Mouse (Mus musculus): ENCODE results near the gene Gm21985. TPM values are rescaled to one million over a fixed set of nuclear protein-coding genes. Genes with fewer than 3 reads are reported as not detected.

Gm21985 gene
- not detected in 2 replicates for total RNA-seq (2015)
- total RNA-seq (2017) = 0.24 and 0.95 TPM in 2 replicates

DNA sequence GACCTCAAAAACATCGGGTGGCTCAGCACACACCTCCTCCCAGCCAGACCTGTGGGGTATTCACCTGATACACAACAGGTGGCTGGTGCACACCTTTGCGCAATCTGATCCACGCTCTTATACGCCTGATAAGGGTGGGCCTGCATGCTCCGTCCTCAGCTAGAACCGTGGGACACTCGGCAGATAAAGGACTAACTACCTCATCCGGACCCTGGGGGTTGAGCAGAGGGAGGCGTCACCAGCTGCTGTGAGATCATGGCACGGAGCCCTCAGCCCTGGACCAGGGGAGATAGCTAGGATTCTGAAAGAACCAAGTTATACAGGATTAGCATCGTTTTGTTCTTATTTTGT is at the start of gene Gm21985:
Gene Gm21985 (plus strand): TSS at position 73 of the 351 bp plus-strand sequence.
- ATAC-seq (ENCODE audit: poor library complexity, severe bottlenecking) = peak; percentile 43

DNA sequence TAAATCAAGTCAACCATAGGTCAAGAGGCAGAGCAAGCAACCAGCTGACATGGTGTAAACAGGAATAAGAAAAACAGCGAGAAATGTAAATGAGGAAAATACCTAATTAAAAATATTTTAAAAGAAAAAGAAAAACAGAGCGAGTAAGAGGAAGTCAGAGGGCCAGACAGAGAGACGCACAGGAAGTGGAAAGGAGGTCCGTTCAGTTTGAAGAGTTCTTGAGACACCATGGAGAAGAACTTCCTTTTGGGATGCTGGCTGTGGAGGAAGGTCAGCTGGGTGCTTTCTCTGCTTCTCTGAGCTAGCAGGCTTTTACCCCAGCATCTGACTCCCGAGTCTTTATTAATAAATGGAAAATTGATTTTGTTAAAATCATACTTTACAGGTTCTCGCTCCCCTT is 48.5 kb upstream of the Gm21985 start:
- ATAC-seq (ENCODE audit: poor library complexity, severe bottlenecking) = 0 out of 2 replicates have a peak, but pooled peaks have one; percentile 41

DNA sequence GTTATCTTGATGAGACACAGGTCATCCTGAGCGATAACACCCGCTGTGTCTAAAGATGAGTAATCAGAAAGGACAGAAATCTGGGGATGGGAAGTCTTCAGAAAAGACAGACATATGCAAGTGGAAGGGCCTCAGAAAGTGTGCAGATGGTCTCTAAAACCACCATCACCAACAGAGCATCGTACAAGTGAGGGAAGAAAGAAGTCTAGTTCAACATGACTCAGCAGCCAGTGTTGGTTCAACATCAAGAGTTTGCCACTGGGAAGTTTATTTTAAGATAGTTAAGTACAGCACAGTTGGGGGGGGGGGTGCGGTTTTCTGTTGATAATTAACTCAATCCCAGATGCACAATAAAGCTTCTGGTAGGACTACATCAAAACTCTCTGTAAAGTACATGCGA is 45.2 kb upstream of the Gm21985 start:
- no peak for ATAC-seq (ENCODE audit: poor library complexity, severe bottlenecking)

DNA sequence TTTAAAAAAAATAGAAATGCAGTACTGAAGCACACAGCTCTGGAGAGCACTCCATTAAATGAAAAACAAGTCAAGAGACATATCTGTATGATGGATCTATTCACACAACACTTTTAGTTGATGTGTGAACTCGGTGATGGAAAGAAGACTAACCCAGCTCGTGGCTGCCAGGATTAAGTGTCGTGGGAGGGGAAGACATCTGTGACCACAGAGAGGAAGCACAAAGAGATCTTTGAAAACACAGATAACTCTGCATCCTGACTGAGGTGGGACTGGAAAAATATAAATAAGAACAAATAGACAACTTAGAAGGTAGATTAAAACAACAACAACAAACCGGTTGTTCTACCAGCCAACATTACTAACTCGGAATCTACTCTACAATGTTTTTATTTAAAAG is 43.5 kb upstream of the Gm21985 start:
- no peak for ATAC-seq (ENCODE audit: poor library complexity, severe bottlenecking)

DNA sequence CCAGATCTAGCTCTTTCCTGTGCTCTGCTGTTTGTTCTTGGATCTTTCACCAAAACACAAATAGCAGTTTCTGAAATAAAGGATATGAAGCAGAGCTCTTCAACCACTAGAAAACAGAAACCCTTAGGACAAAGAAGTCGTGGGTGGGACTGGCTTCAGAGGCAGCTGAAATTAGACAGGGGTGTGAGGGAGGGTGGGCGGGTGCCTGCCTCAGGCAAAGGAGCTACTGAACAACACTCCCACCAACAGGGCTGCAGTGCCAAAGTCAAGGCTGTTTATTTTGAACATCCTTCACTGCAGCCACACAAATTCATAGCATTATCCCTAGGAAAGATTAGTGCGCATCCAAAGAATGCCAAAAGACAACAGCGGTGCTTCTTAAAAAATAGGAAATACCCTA is 41.8 kb upstream of the Gm21985 start:
- ATAC-seq (ENCODE audit: poor library complexity, severe bottlenecking) = no peak

DNA sequence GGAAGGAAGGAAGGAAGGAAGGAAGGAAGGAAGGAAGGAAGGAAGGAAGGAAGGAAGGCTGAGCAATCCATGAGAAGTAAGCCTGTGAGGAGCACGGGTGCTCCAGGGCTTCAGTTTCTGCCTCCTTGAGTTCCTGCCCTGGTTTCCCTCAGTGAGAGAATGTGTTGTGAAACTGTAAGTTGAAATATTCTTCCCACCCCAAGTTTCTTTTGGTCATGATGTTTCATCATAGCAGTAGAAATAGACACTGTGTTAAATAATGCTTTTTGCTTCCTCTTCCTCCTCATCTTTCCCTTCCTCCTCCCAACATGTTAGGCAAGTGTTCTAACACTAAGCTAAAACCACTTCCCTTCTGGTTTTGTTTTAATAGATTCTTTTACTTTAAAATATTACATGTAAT is 33.5 kb upstream of the Gm21985 start:
- ATAC-seq (ENCODE audit: poor library complexity, severe bottlenecking) = peak; percentile 98

DNA sequence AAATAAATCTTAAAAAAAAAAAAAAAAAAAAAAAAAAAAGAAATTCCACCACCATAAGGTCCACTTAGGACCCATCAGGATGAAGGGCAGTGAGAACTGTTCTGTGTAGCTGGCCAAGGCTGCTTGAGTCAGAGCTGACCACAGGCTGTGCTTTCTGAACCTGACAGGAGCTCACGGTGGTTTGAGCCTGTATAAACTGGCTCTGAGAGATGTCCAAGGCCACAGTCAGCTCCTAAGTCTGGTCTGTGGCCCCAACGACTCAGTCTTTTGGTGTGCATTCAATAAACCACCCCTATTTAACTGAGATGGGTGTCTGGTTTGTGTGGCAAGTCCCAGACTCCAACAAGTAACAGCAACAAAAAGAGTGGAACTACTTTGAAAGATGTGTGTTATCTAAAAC is 29.5 kb upstream of the Gm21985 start:
- no peak for ATAC-seq (ENCODE audit: poor library complexity, severe bottlenecking)

DNA sequence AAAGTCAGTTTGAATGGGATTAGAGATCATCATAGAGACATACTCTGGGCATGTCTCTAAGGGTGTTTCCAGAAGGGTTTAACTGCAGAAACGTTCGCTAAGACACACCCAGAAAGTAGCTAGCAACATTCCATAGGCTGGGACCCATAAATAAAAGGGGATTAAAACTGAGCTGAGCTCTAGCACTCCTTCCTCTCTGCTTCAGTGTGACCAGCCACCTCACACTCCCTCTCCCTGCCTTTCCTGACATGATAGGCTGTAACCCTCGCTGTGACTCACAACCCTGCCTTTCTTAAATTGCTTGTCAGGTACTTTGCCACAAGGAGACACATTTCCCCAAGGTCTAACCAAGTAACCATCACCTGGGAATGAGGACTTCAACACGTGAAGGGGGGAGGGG is 28.1 kb upstream of the Gm21985 start:
- ATAC-seq (ENCODE audit: poor library complexity, severe bottlenecking) = no peak

DNA sequence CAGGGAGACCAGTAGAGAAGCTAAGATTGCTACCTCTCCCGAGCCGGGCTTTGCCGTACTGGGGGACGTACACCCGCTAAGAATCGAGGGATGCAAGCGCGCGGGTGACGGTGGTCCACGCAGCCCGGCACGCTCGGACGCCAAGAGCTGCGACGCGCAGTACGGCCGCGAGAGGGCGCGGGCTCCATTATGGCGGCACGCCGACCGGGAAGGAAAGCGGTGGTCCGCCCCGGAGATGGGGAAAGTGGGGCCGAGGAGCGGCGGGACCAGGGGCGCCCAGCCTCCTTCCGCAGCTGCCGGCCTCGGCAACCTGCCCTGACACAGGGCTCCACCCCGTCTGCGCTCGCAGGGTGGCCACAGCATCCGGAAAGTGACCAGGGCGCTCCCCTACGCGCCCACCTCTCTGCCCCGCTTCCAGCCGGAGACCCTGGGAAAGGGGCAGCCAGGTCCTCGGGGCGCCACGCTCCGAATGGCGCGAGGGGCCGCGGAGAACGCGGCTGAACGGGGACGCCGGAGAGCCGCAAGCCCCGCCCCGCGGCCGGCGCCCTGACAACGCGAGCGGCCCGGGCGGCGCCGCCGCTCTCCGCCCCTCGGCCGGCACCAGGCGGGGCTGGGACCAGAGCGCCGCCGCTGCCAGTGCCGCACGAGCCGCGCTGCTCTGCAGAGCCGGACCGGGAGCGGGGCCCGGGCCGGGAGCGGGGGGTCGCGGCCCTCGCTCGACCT is 26.7 kb upstream of the Gm21985 start, which contains the start of gene Lpcat4:
Gene Lpcat4 (plus strand): TSS at position 257 of the 723 bp plus-strand sequence.
- peak; percentile 85 for ATAC-seq (ENCODE audit: poor library complexity, severe bottlenecking)

DNA sequence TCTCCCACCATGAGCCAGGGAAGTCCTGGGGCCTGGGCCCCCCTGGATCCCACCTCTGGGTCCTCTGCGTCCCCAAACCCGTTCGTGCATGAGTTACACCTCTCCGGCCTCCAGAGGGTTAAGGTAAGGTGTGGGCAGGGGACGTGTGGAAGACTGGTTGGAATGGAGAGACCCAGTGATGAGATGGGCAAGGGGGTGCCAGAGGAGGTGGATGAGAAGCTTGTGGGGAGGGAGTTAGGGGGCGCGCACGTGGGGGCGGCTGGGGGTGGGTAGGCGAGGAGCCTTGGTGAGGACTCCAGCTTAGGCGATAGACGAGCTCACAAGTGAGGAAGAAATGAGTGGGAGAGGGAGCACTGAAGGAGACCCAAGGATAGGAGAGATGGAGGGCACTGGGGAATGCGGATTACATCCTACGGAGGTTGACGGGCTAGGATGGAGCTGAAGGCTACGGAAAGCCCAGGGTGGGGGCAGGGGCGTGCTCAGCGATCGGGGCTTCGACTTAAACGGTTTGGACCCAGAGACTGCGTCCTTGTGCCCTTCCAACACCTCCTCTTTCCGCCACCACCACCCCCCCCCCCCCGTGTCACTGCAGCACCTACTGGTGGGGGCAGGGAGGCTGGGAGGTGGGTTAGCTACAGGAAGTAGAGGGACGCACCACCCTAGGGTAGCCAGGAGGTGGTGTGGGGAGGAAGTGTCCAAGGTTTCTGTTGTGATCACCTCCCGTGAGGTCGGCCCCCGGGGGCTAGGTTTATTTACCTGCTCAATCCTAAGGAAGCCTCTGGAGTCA is 26.0 kb upstream of the Gm21985 start:
- peak; percentile 63 for ATAC-seq (ENCODE audit: poor library complexity, severe bottlenecking)

DNA sequence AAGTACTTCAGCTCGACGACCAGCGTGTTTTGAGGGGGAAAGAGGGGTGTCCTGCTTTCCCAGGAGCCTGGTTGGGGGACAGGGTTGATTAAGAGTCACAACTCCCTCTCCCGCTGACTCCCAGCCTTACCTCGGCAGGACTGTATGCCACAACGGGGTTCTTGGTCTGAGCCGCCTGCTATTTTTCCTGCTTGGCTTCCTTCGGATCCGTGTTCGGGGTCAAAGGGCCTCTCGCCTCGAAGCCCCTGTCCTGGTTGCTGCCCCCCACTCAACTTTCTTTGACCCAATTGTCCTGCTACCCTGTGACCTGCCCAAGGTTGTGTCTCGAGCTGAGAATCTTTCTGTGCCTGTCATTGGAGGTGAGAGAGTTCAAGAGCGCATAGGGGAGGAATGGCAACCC is 24.3 kb upstream of the Gm21985 start:
- no peak for ATAC-seq (ENCODE audit: poor library complexity, severe bottlenecking)

DNA sequence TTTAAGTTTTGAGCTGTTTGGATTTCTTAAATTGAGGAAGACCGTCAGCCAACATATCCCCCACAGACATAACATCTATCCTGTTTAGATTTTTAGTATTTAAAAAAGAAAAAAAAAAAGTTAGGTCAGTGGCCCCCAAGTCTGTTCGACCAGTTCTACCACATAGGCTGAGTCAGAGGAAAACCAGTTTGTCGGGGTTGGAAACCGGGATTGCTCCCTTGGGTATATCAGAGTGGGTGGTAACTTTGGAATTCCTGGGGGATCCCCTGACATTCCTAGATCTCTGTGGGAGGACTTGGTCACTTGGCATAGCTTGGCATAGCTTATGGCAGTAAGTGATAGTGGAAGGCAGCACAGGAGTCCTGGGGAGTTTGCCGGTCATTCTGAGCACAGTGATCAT is 20.8 kb upstream of the Gm21985 start:
- ATAC-seq (ENCODE audit: poor library complexity, severe bottlenecking) = no peak

DNA sequence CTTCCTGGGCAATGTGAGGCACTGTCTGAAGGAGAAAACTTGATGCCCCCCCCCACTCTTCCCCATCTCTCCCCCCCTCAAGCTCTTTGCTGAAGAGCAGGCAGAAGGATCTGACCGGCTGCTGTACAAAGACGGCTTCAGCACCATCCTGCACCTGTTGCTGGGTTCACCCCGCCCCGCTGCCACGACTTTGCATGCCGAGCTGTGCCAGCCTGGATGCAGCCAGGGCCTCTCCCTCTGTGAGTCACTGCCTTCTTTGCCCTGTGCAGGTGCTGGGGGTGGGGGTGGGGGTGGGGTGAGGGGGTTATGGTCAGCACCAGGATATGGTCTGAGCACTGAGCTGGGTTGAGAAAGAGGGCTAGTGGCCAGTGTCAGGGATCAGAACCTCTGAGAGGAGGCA is 19.9 kb upstream of the Gm21985 start:
- ATAC-seq (ENCODE audit: poor library complexity, severe bottlenecking) = no peak

DNA sequence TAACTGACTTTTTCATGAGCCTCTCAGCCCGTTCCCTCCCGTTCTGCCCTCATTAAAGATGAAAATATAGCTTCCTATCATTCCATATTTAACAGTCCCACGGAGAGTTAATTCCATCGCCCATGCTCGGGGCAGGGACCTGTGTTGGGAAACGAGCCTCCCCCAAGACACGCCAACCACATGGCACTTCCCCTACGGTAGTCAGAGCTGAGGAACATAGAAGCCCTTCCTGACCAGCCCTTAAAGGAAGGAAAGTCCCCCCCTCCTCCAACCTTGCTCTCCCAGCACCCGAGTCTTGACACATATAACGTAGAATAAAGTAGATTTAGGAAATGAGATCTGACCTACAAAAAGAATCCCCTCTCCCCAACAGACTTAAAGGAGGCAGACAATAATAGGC is 18.8 kb upstream of the Gm21985 start:
- peak; percentile 54 for ATAC-seq (ENCODE audit: poor library complexity, severe bottlenecking)

DNA sequence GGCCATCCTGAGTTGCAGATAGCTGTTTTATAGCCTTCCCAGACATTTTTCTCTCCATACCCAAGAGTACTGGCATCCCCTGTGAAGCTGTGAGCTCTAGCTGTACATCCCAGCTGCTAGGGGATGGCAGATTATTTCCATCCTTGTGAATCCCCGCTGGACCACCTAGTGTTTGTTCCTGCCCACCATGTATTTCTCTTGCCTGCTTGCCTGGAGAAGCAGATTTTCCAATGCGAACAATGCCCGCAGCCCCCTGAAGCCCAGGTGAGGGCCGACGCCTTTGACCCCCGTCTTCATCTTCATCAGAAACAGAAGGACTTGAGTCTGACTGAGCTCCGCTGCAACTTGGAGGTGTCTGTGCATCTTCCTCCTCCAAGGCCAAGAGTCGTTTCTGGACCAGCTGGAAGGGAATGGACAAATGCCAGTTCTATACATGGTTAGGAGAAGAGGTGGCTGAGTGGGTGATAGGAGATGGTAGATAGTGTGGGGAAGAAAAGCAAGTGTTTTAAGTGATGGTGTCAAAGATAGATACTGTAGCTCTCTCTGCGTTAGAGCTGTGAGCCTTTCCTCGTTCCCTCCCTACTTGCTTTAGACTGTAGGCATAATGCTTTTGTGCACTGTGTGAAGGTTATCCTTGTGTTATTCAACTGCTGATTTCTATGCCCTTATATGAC is 16.2 kb upstream of the Gm21985 start:
- ATAC-seq (ENCODE audit: poor library complexity, severe bottlenecking) = no peak

DNA sequence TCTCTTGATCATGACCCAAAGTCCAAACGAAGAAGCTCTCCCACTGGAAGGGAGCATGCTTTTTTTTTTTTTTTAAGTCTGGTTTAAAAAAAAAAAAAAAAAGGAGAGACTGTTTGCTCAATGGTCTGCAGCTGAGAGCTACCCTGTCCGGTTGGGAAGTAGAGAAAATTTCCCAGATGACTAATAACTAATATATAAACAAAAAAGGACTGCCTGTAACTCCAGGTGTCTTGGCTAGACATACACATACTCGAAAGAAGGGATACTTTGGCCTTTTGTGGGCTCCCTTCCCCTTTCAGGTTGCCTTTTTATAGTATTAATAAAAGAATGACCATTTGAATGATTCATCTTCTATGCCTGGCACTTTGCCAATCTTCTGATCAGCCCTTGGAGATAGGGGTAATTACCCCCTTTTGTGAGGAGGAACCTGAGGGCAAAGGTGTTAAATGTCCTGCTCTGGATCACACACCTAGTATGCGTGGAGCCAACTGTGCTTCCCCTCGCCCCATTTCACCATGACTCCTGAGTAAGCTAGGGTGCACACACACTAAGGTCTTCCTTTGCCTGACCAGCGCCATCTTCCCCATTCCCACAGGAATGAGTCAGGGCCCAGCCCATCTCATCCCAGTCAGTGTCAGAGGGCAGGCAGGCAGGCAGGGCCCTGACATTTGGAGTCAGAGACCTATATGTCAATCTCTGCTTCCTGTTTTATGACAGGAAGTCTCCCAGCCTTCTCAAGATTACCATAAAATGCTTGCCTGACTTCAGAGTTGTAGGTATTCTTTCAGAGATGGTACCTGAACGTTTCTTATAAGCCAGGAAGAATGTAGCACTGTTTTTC is 11.2 kb upstream of the Gm21985 start:
- peak; percentile 65 for ATAC-seq (ENCODE audit: poor library complexity, severe bottlenecking)

DNA sequence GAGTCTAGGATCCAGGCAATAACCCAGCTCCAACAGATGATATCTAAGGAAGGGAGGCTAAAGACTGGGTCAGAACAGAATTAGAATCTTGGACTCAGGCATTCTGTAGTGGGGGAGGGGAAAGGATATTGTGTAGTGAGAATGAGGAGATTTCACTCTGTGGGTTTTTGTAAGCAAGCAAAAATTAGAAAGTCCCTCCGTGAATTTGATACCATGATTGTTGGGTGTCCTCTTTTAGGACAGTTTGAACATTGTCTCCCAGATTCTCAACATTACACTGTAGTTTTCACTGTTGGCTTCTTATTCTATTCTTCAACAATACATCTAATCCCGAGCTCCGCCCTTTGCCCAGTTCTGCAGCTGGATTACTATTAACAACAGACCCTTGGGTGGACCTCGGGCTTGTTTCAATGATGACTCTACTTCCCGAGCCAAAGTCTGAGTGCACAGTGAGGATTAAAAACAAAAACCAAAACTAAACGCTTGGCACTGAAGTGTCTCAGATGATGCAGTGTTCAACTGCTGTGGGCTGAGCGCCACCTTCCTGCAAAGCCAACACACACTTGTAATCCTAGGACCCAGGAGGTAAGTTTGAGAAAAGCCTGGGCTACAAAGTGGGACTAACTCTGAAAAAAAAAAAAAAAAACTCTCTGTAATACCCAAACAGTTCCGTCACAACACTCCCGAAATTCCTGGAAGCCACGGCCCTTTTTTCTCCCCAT is 6.7 kb upstream of the Gm21985 start, which contains the start of gene Nutm1:
Gene Nutm1 (minus strand): TSS at position 51 of the 722 bp plus-strand sequence.
- ATAC-seq (ENCODE audit: poor library complexity, severe bottlenecking) = peak; percentile 22; the same call in 1 of the 2 replicates

DNA sequence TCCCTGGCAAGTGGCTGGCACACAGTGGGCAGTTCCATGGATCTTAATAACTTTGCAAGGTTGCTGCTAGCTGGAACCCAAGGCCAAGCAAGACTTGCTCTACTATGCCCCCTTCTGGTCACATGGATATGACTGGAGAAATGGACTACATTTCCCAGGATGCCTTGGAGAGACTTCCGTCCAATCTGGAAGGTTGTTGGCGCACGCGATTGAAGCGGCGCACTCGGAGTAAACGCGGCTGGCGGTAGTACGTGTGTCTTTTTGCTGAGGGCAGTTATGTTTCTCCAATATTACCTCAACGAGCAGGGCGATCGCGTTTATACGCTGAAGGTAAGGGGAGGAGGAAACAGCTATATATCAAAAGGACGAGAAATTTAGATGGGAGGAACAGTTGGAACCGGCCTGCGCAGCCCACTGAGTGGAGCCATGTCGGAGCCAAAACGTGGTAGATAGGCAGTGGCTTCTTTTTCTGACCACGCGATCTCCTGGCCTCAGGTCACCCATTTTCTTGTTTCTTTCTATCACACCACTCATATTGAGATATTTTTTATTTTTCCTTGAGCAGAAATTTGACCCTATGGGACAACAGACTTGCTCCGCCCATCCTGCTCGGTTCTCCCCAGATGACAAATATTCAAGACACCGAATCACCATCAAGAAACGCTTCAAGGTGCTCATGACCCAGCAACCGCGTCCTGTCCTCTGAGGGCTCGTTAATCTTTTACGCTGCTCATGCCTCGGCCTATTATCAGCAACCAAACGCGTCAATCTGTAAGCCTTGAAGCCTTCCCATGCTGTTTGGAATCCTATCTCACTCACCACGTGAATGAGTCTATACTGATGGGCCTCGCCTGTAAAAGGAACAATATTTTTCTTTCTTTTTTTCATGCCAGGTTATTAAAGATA is 4.1 kb upstream of the Gm21985 start, which contains the start of gene Nop10:
Gene Nop10 (plus strand): TSS at position 179 of the 906 bp plus-strand sequence.
- peak; percentile 61 for ATAC-seq (ENCODE audit: poor library complexity, severe bottlenecking)

DNA sequence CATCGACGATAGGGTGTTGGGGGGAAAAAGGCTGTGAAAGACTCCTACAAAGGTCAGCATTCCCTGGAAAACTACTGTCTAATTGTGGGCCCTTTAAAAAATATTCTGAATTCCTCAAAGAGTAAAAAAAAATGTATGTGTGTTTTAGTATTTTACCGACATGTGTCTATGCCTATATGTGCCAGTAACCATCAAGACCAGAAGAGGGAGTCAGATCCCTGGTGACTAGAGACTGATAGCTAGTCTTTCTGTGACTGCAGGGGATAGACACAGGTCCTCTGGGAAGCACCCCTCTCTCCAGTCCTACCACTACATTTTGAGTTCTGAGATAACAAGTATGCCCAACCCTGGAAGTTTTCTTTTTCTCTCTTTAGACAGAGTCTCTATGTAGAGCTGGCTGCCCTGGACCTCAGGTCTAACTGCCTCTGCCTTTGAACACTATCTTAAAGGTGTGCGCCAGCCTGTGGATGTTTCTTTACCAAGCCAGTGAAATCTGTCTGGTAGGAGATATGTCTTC is 3.3 kb upstream of the Gm21985 start:
- no peak for ATAC-seq (ENCODE audit: poor library complexity, severe bottlenecking)

All from megakaryocyte, adult 5-6 weeks (primary cell).